Mouse (Mus musculus) A20 (cell line): ENCODE measurements around the gene Phospho1.

ENCODE experiments used
- DNase-seq: peaks from one replicate; pipeline ENCODE4 v3.0.0-alpha.2; 2011; ENCODE audit warnings: low read depth, low spot score

The Phospho1 gene

GRCm38 (mm10) chr11:95824071-95824876 lies at the start of gene Phospho1:
TSS of gene Phospho1 (plus strand) at chr11:95824499.
- peak; percentile 93 for DNase-seq

DNA sequence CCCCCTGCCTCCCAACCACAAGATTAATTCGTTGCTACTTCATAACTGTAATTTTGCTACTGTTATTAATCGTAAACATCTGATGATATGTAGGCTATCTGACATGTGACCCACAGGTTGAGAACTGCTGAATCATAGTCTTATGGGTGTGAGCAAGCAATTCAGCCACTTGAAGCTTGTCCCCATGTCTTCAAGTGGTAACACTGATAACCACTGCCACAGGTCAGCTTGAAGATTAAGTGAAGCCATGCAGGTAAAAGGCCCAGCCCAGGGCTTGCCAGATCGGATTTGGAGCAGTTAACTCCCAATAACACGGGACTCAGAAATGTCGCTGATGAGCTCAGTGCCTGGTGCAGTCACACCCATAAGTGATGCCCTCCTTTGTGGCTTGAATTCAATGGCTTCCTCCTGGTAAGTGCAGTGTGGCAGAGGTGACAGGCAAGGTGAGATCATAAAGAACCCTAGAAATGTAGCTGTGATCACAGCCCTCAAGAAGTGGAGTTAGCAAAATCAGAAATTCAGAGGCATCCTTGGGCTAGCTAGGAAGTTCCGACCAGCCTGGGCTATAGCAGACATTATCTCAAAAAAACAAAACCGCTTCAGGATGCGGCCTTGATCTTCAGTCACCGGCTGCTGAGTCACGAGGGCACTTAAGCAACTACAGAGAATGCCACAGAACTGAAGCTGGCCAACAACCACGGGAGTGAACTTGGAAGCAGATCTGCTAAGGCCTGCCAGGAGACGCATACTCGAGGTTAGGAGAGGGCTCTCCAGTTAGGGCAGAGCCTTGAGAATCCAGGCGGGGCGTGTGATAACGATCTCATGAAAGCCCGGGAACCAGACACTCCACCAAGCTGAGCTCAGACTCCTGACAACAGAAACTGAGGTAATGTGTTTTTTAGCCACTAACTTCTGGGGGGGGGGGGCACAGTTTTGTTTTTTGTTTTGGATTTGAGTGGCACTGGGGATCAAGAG lies 46.7 kb upstream of the Phospho1 start:
- no peak for DNase-seq

GRCm38 (mm10) chr11:95778831-95779251 lies 45.5 kb upstream of the Phospho1 start:
- DNase-seq, result peak; percentile 28

DNA sequence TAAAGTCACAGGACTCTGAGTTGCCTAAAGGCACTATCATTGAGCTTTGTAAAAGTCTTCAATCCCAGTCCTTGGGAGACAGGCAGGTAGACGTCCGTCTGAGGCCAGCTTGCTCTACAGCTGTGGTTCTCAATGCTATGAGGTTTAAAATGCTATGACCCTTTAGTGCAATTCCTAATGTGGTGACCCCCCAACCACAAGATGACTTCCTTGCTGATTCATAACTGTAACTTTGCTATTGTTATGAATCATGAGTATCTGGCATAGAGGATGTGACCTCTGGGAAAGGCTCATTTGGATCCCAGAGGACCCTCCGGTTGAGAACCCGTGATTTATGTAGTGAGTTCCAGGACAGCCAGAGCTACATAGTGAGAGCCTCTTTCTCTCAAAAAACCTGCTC lies 44.9 kb upstream of the Phospho1 start:
- DNase-seq, result no peak

DNA sequence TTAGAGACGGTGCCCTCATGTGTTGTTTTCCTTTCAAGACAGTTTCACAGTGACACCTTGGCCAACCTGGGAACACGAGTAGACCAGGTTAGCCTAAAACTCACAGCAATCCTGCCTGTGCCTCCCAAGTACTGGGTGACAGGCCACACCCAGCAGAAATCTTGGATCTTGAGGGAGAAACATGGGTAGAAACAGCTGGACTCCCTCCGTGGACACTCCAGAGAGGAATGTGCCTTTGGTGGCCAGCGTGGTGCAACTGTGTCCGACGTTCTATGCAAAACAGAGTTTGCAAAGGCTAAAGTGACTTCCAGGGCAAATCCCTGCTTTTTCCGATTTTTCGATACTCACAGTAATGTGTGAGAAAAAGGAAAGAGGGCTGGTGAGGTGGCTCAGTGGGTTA lies 43.8 kb upstream of the Phospho1 start:
- DNase-seq, result no peak

DNA sequence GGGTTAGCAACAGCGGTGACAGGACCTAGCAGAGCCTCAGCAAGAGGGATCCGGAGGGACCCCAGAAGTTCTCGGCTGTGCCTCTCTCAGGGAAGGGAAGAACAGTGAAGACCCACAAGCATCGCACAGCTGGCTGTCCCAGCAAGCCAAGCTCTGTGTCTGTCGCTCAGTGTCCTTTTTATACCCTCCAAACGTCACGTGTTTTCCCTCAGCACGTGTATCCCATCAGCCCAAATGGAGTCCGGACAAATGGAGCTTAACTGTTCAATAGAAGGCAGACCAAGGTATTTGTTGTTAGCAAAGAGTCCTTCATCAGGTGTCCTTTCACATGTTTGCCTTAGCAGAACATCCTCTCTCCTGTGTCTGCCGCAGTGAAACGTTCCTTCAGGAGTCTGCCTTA lies 42.7 kb upstream of the Phospho1 start:
- DNase-seq, result no peak

- no peak for DNase-seq
Measured at GRCm38 (mm10) chr11:95783457-95783856, 40.8 kb upstream of the Phospho1 start.

DNA sequence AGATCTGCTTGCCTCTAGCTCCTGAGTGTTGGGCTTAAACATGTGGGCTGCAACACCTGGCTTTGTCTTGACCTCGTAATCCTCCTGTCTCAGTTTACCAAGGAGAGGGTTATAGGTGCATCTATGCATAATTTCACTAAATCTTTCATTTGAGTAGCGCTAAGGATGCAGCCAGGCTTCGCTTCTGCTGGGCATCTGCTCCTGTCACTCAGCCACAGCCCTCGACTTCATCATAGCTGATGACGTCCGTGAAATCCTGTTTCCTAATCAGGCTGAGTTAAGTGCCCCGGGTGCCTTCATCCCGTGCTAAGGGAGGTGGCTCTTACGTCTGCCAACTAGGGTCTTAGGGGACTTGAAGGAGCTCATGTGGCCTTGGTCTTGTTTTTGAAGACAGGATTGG lies 40.3 kb upstream of the Phospho1 start:
- DNase-seq, result no peak

DNA sequence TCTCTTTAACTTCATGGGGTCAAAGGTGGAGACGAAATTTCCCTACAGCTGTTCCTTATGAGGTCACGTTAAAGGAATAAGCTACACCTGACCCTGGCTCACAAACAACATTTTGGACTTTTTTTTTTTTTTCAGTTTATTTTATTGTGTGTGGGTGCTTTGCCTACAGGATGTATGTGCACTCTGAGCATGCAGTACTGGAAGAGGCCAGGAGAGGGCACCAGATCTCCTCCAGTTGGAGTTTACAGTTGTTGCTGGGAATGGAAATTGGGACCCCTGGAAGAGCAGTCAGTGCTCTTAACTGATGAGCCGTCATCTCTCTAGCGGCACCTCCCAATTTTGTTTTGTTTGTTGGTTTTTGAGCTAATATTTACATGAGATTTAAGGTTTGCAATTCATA lies 38.6 kb upstream of the Phospho1 start:
- DNase-seq, result peak; percentile 25

DNA sequence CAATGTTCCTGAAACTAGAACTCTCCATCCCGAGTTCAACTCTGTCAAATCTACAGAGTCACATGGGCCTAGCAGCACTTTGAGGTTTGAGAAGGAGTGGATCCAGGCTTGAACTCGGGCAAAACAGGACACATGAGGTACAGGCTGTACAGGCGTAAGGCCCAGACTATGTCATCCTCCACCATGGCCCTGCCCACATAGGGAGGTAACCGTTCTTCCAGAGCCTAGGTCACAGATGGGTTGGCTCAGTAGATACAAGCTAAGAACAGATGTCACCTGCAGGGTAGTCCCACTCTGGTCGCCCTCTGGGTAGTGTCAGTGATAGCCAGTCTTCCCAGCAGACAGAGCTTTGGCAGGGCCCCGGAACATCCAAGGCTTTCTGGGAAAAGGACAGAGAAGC lies 37.8 kb upstream of the Phospho1 start:
- DNase-seq, result no peak

- no peak for DNase-seq
Measured at GRCm38 (mm10) chr11:95789451-95789891, 34.8 kb upstream of the Phospho1 start.

DNA sequence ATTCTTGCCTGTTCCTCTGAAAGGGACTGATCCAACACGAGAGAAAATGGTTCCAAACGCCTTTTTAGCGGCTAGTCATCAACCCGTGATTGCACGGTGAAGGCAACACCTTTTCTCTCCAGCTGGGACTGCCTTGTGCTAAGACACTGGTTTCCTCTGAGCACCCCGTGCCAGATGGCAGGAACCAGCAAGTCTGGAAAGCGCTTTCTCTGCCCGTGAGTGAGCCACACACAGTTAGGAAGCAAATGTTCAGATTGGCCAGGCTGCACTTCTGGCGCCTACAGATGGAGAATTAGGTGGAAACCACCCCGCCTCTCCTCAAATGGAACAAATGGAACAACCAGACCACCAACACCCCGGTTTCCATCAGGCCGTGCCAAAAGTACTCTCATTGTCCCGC lies 32.5 kb upstream of the Phospho1 start:
- no peak for DNase-seq

GRCm38 (mm10) chr11:95792950-95793509 lies 31.3 kb upstream of the Phospho1 start:
- no peak for DNase-seq

DNA sequence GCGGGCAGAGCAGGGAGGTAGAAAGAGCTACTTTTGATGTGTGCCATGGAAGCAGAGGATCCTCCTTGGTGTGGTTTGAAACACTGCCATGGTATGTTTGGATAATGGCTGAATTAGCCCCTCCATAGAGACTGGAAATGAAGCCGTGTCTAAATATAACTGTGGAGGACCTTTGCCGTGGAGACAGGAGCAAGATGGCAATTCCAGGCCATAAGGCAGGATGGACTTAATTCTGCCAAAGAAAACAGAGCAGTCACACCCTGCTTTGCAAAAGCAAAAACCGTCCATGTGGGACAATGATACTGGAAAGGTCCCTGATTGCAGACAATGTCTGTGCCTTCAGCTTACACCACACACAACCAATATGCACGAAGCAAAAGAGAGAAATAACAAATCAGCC lies 30.1 kb upstream of the Phospho1 start:
- no peak for DNase-seq

DNA sequence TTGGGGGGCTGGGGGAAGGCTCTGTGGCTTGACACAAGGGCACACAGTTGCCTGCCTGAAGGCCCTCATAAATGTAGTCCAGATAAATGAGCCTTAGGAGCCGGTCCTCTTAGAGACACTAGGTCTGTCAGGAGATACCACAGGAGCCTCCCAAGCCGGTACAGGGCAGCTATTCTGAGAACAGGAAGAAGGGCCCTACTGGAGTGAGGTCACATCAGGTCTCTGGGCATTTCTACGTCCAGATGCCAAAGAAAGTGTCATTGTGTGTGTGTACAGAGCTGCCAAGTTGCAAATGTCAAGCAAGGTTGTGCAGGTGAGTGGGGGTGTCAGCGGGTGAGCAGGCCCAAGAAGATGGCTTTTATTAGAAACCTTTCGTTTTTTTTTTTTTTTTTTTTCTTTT lies 28.7 kb upstream of the Phospho1 start:
- DNase-seq, result no peak

- no peak for DNase-seq
Measured at GRCm38 (mm10) chr11:95805010-95805409, 19.3 kb upstream of the Phospho1 start.

GRCm38 (mm10) chr11:95805527-95805926 lies 18.8 kb upstream of the Phospho1 start:
- DNase-seq, result no peak

- no peak for DNase-seq
Measured at GRCm38 (mm10) chr11:95807884-95808283, 16.4 kb upstream of the Phospho1 start.

- no peak for DNase-seq
Measured at GRCm38 (mm10) chr11:95808448-95809011, 15.8 kb upstream of the Phospho1 start.

DNA sequence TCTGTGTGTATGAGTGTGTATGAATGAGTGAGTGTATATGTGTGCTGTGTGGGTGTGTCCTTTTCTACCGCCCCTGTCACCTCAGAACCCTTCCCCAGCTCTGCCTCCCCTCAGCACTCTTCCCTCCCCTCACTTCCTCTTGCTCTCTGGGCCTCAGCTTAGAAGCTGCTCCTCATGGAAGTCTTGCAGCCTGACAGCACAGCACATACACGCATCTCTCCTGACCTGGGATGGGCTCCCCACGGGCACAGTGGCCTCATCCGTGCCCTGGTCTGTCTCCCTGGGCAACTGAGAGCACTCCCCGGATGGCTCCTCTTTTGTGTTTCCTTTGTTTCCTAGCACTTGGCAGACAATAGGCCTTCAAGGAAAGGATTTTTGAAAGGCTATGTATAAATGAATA lies 14.7 kb upstream of the Phospho1 start:
- no peak for DNase-seq

- no peak for DNase-seq
Measured at GRCm38 (mm10) chr11:95810828-95811227, 13.5 kb upstream of the Phospho1 start.

GRCm38 (mm10) chr11:95811741-95812140 lies 12.6 kb upstream of the Phospho1 start:
- DNase-seq, result no peak
